Mouse (Mus musculus): ENCODE measurements at regions not wholly inside any gene's neighbourhood (a gene's known extent, or its start where the extent isn't known, plus 50 kb on each side); places are given as distances from the start of the nearest gene placed in this dataset.
"Not testable (repeated sequence)": the region's sequence is repeated elsewhere in the genome, so short reads cannot be mapped to it uniquely, and the experiment has no call there.

GRCm38 (mm10) chr4:22133547-22134495 is 202.7 kb downstream of the Faxc start:
- DNase-seq: no peak

GRCm38 (mm10) chr4:22140122-22140521 is 209.0 kb downstream of the Faxc start:
- no peak for DNase-seq

GRCm38 (mm10) chr4:22143546-22143945 is 212.4 kb downstream of the Faxc start:
- DNase-seq: no peak

DNA sequence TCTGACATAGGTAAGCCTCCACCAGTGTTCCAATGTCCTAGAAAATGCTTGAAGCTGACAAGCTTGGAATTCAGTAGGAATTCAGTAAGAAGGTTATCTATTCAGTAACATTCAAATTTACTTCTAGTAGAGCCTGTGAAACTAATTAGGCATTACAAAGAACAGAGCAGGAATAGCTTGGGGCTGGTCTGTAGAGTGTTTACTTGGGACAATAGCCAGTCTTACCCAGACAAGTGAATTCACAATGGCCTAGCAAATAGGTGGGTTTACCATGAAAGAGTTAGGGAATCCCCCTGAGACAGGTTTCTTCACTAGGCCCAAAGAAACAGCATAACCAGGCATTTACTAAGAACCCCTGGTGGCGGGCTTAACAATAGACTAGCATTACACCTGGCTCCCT is 212.5 kb upstream of the Fbxl4 start:
- DNase-seq: not testable (repeated sequence)

DNA sequence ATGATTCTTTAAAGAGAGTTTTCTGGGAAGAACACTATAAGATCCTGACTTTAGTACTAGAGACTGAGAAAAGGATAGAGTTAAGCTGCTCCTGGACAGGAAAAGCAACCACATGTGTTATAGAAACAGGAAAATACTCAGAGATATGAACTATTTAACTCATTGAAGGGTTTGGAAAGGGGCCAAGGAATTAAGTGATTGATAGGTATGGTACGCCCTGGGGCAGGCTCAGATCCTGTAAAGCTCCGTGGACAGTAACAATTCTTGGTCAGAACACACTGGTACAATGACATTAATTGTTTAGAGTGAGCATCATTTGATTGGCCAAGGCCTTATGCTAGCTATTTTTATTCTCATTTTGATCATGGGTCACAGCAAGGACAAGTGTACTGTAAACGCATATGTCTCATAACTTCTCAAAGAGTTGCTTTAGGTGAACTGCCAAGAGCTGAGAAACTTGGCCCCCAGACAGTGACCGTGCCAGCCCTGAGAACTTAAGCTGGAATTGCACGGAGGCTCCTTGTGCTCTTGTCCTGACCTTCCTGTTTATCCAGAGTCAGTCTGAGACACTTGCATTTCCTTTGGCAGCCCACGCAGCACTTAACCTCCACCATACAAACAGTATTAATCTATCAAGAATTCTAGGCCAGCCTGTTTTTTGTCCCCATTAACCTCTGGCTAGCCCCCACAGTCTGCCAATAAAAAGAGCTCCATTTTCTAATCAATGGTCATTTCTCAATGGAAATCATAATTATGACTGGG is 210.5 kb upstream of the Fbxl4 start:
- DNase-seq: no peak

DNA sequence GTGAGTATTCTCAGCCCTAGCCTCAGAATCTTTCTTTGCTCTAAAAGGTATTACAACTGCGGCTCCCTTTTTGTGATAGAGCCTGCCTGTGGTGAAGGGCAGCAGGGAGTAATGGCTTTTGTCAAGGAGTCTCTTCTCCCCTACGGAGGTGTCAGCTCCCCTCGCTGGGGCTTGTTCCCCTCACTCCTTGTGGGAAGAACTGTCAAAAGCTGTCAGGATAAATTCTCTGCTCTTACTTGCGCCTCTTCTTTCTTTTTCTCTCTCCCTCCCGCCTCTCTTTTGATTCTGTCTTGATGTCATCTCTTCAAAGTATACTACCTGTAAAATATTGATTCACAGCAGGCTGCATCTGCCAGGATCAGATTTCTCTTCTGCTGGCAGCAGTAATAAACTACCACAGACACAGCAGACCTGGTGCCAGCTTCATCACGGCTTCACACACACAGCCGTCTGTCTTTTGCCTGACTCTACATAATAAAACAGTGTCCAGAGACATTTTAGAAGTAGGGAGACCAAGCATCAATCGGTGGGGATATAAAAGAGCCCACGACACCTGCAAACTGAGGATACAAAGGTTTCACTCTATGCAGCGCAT is 205.3 kb upstream of the Fbxl4 start:
- DNase-seq: no peak

DNA sequence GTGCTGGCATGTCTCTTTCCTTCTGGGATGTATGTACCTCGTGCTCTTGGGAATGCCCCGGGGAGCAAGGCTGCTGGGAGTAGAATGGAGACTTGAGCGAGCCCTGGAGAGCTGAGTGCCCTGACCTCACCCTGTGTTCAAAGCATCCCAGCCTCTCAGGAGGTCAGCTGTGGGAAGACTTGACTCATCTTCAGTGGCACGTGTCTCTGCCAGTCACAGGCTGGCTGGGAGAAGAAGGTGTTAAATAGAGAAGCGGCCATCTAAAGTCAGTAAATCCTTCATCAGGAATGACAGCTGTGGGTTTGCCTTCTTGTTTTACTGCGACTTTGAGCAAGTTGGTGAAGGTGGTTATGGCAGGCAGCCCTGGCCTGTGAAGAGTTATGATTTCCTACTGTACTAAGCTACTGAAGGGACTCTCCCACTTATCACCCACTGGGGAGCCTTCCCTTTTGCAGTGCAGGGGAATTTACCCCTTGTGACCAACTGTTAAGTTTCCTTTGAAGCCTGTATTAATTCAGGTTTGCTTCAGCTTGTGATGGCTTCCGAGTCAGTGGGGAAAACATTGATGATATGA is 204.3 kb upstream of the Fbxl4 start:
- no peak for DNase-seq

DNA sequence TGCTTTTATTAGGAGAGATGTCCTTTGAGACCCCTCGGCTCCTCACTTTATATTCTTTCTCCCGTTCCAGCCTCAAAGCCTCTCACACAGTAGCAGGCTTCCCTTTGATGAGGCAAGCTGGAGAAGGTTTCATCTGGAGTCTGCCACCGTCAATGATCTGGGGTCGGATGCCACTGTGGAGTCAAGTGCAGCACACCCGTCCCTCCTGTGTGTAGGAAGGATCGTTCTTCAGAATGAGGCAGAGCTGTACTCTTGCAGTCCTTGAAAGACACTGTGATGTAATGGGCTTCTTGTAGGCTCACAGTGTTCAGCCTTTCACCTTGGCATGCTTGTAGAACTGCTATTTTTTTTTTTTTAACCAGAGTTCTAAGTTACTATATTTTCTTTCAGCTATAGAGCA is 203.7 kb upstream of the Fbxl4 start:
- DNase-seq: no peak

DNA sequence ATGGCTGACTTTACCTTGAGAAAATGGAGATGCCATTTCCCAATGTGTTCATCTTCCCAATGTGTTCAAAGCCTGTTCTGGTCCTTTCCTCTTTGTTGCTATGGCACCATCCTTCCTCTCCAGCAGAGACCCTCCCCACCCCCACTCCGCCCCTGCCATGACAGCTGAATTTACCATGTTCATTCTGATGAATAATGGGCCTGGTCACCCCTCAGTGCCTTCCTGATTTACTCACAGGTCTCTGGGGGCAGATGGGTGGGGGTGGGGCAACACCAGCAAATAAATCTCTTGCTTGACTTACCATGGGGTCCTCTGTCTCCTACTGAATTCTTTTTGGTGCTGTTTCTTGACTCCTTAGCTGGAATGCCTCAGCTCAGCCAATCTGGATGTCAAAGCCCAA is 170.9 kb upstream of the Fbxl4 start:
- no peak for DNase-seq

GRCm38 (mm10) chr4:22188141-22189006 is 169.0 kb upstream of the Fbxl4 start:
- no peak for DNase-seq

- no peak for DNase-seq
These were observed 160.8 kb upstream of the Fbxl4 start for GRCm38 (mm10) chr4:22196501-22196900.

DNA sequence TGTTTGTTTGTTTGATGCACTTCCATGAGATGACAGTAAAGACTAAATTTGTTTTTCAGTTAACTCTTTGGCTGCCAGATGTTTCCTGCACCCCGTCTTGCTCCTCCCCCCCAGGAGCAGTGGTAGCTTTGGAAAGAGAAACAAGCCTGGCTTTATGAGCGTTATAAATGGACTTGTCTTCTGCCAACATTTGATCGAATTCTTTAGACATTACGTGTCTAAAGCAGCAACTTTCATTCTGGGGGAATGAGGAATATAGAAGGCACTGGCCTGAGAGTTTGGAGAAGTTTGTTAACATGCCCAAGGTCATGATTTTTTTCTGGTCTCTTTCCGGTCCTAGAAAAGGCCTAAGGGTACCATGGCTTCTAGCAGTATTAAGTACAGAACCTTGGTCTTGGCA is 148.8 kb upstream of the Fbxl4 start:
- DNase-seq: no peak

DNA sequence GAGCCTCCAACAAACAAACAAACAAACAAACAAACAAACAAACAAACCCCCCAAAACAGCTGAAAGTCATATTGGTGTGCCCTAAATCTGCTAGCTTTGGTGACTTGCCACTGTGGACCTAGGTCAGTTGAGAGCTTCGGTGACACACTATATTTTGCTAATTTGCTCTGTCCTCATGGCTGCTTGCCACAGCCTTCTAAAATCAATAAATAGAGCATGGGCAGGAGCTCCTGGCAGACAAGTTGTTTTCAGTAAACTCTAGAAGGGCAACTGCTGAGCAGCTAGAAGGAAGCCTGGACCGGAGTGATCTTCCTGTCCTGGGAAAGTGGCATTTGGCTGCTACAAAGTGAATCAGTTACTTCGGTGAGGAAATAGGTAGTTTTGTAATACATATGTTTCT is 119.7 kb upstream of the Fbxl4 start:
- no peak for DNase-seq

- DNase-seq: not testable (repeated sequence)
These were observed 107.1 kb upstream of the Fbxl4 start for GRCm38 (mm10) chr4:22250276-22250675.

DNA sequence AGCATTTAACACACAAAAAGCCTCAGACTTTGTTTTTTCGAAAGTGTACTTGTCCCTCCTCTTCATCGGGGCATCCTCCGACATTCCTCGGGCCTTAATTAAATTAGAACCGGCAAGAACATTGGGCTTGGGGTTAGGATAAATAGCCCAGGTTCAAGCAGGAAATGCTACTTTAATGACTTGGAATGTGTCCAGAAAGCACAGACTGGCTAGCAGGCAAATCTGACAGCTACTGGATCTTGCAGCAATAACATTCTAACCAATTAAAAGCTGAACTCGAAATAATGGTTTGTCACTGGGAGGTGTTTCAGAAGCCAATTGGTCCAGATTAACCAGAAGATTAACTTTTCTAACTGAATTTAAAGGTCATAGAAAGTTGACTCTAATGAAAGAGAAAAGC is 93.4 kb upstream of the Fbxl4 start:
- DNase-seq: no peak

- no peak for DNase-seq
These were observed 88.3 kb upstream of the Fbxl4 start for GRCm38 (mm10) chr4:22269064-22269463.

- peak; percentile 5 for DNase-seq
These were observed 83.2 kb upstream of the Fbxl4 start for GRCm38 (mm10) chr4:22274178-22274577.

DNA sequence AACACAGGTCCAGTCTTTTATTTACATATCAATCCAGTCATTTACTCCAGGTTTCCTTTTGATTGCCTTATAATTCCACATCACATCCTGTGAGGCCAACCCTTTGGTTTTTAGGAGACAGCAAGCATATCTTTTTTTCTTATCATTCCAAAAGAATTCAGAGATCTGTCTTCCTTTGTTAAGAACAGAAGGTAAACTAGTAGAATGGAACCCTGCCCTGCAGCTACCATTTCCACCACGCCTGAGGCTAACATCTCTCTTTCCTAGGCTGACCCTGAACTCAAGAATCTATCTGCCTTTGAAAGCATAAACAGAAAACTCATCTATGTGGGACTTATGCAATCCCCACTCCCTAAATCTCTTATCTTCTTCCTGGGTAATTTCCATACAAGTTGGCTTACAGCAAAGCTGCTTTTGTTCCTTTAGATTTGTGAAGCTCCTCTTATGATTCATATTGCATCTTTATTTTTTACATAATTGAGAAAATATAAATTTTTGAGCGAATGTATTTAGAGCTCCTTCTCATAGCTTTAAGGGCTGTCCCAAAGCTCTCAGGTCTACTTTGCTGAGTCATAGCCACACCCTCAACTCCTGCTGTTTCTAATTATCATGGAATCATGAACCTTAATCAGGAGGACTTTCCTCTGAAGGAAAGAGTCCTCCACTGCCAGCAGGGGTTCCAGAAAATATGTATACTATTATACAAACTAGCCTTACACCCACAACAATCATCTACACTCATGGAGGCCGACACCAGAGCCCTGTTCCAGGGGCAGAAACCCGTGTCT is 74.6 kb upstream of the Fbxl4 start:
- DNase-seq: no peak

DNA sequence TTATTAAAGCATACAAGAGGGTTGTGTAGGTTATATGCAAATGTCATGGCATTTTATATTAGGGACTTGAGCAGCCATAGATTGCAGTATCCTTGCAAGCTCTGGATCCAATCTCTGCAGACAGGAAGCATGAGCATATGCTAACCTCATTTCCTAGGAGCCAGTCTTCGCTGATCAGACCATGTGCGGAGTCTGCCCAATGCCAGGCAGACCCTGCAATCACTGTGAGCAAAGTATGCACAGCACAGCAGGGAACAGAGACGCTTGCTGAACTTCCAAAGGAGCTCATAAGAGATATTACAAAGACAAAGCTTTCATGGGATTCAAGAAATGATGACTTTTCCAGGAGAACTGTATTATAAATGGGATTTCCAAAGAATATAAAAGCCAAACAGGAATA is 65.2 kb upstream of the Fbxl4 start:
- DNase-seq: no peak

GRCm38 (mm10) chr4:22300206-22300605 is 57.1 kb upstream of the Fbxl4 start:
- DNase-seq: no peak

GRCm38 (mm10) chr4:22301148-22301942 is 56.0 kb upstream of the Fbxl4 start:
- no peak for DNase-seq
